Mouse (Mus musculus): ENCODE measurements at regions not wholly inside any gene's neighbourhood (a gene's known extent, or its start where the extent isn't known, plus 50 kb on each side); places are given as distances from the start of the nearest gene placed in this dataset.
"Not testable (repeated sequence)": the region's sequence is repeated elsewhere in the genome, so short reads cannot be mapped to it uniquely, and the experiment has no call there.

GRCm38 (mm10) chr2:109791921-109792320 lies 98.7 kb upstream of the Lin7c start:
- H3K27me3 ChIP-seq; POLR2A ChIA-PET; DNase-seq (ENCODE audit: low read depth, low spot score); CTCF ChIA-PET; ATAC-seq; in situ Hi-C loops (cut with MboI; ENCODE audit: low pct_unique_long_range_greater_than_20kb): not testable (repeated sequence)

- in situ Hi-C loops (cut with MboI; ENCODE audit: low pct_unique_long_range_greater_than_20kb): no loop called here
- POLR2A ChIA-PET: no interaction called here
- H3K27me3 ChIP-seq: no peaks in the 10 kb centered on the region
- ATAC-seq (no peak), DNase-seq (ENCODE audit: low read depth, low spot score) (no peak)
- CTCF ChIA-PET: interaction anchor here (1.1 kb wide), 1 partner anchor 12 kb away, joined by 3 read pairs; no protein-coding TSS in a partner anchor
- TF ChIP-seq CTCF (IDR thresholded peaks at IDR 0.05): no peak
These were observed 73.7 kb upstream of the Lin7c start for GRCm38 (mm10) chr2:109816993-109817392.

- TF ChIP-seq CTCF (IDR thresholded peaks at IDR 0.05): no peak
- in situ Hi-C loops (cut with MboI; ENCODE audit: low pct_unique_long_range_greater_than_20kb): no loop called here
- POLR2A ChIA-PET: interaction anchor here (0.9 kb wide), 1 partner anchor 70 kb away, joined by 3 read pairs; the partner anchor contains the start of gene Lin7c
- ATAC-seq (no peak), DNase-seq (ENCODE audit: low read depth, low spot score) (no peak)
- H3K27me3 ChIP-seq: no peaks in the 10 kb centered on the region
- CTCF ChIA-PET: no interaction called here
These were observed 70.3 kb upstream of the Lin7c start for GRCm38 (mm10) chr2:109820357-109820756.

GRCm38 (mm10) chr2:109820869-109821268 lies 69.8 kb upstream of the Lin7c start:
- no peaks in the 10 kb centered on the region for H3K27me3 ChIP-seq
- DNase-seq (ENCODE audit: low read depth, low spot score): no peak
- in situ Hi-C loops (cut with MboI; ENCODE audit: low pct_unique_long_range_greater_than_20kb): no loop called here
- TF ChIP-seq CTCF (IDR thresholded peaks at IDR 0.05): no peak
- ChIA-PET CTCF (interaction anchor here (0.8 kb wide), 1 partner anchor 13 kb away, joined by 3 read pairs; no protein-coding TSS in a partner anchor), POLR2A (interaction anchor here (0.6 to 0.9 kb wide), 2 partner anchors 70 to 125 kb away, joined by 3 read pairs; partner anchors contain the start of gene Lin7c)
- no peak for ATAC-seq

GRCm38 (mm10) chr2:109822993-109823830 lies 67.4 kb upstream of the Lin7c start:
- ATAC-seq (peak; percentile 96), DNase-seq (ENCODE audit: low read depth, low spot score) (peak; percentile 67)
- H3K27me3 ChIP-seq: no peaks in the 10 kb centered on the region
- no peak for TF ChIP-seq CTCF (IDR thresholded peaks at IDR 0.05)
- ChIA-PET CTCF (interaction anchor here (1.4 kb wide), 1 partner anchor 16 kb away, joined by 3 read pairs; no protein-coding TSS in a partner anchor), POLR2A (interaction anchor here (1.0 kb wide), 1 partner anchor 68 kb away, joined by 3 read pairs; the partner anchor contains the start of gene Lin7c)
- in situ Hi-C loops (cut with MboI; ENCODE audit: low pct_unique_long_range_greater_than_20kb): no loop called here

- no peak for TF ChIP-seq CTCF (IDR thresholded peaks at IDR 0.05)
- in situ Hi-C loops (cut with MboI; ENCODE audit: low pct_unique_long_range_greater_than_20kb): loop anchor here (25.0 kb wide), 1 partner anchor 553 kb away; the partner anchor contains the start of genes Kif18a and Mettl15
- CTCF ChIA-PET: interaction anchor here (0.7 to 1.8 kb wide), 5 partner anchors 12 to 99 kb away, joined by 3 to 4 read pairs (median 3); no protein-coding TSS in a partner anchor
- ATAC-seq (peak; percentile 92), DNase-seq (ENCODE audit: low read depth, low spot score) (peak; percentile 24)
- no peaks in the 10 kb centered on the region for H3K27me3 ChIP-seq
- POLR2A ChIA-PET: interaction anchor here (0.6 kb wide), 1 partner anchor 103 kb away, joined by 3 read pairs; no protein-coding TSS in a partner anchor
These were observed 50.4 kb upstream of the Lin7c start for GRCm38 (mm10) chr2:109840258-109840657.

Data from Patski (cell line).